Mouse (Mus musculus): ENCODE data around the gene Vill. TPM values are rescaled to one million over a fixed set of nuclear protein-coding genes. Genes with fewer than 3 reads are reported as not detected.

Gene Vill
- total RNA-seq, 2 experiments from 2014 or later = 0.62 to 0.76 TPM

DNA sequence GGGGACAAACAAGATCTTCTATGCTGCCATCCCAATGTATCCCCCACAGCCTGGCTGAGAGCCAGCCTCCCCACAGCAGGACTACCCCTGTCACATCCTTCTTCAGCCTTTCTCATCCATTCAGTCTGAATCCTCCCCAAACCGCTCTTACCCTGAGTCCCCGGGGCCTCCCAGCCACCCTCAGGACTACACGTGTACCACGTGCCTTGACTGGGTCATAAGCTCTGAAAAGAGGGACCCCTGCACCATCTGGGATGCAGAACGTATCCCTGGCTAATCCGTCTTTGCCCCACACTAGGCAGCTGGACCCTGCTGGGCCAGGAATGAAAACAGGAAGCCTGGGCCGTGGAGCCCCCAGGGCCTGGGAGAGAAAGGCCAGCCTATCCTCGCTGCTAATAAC lies 29.5 kb downstream of the Vill start:
- DNase-seq = no peak

- no peak for DNase-seq
Measured at GRCm38 (mm10) chr9:119082656-119083430, 30.3 kb downstream of the Vill start.

DNA sequence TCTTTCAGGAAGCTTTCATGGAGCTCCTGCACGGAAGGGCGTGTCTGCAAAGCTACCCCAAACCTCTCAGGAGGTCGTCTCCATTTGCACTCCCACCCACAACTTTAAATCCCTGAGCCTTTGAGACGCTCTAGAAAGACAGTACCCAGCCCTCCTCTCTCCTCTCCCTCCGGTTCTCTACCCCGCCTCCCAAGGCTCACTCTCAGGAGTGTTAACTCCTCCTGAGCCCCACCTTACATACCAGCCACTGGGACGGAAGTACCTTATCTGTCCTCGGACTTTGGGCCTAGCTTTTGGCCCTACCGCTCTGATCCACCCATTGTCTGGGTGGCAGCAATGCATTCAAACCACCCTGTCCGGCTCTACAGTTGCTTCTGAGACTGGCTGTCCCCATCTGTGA lies 31.4 kb downstream of the Vill start:
- no peak for DNase-seq

DNA sequence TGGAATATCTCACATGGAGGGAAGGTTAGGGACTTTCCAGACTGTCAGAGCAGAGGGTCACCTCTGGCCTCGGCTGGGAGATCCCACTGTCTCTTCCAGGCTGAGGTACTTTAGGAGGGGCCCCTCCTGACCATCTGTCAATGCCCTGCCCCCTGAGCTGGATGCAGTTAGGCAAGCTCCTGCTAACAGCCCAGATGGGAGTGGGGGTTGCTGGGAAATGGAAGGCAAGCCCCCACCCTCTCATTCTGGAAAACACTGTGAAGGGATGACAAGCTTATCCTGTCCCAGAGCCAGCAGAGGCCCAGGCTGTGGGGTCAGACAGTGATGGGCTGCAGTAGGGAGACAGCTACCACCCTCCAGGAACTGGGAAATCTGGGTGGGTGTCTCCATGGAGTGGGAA lies 33.9 kb downstream of the Vill start:
- peak in 1 of 2 experiments; percentile 47 for DNase-seq

GRCm38 (mm10) chr9:119087309-119087708 lies 34.7 kb downstream of the Vill start:
- no peak for DNase-seq

DNA sequence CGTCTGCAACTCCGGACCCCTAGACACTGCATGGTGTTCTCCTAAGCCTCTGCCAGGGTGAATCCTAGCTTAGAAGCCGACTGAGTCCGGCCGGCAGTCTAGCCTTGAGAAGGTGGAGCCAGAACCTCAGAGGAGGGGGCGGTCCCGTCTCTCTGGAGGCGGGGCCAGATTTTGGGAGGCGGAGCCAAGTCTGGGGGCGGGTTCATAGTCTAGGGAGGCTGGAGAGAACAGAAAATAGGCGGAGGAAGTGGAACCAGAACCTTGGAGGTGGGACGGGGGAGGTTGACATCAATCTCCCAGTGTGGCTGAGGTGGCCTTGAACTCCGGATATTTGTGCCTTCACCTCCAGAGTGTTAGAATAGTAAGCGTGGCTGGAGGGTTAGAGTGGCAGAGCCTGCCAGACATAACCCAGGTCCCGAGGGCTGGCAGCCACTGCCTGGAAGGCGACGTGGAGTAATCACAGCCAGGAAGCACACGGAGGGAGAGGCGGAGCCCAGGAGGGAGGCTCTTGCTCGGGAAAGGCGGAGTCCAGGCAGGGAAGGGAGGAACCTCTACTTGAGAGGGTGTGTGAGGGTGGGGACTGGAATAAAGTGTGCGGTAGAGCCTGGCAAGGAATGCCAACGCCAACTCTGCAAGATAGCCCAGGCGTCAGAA lies 35.7 kb downstream of the Vill start:
- DNase-seq = peak; percentile 70 to 72

DNA sequence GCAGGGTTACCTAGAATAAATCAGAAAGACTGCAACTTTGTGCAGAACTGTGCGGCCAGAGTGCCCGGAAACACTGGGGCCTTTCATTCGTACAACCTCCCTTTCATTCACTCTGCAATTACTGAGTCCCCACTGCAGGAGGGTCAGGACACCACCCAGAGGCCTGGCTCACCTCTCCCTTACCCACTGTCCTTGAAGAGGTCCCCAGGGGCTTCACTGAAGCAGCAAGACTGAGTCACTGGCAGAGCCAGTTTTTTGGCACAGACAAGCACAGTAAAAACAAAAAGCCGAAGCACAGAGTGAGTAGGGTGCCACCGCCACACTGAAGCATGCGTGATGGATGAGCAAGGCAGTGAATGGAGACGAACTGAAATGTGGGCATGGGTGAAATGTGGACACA lies 36.9 kb downstream of the Vill start:
- no peak for DNase-seq

DNA sequence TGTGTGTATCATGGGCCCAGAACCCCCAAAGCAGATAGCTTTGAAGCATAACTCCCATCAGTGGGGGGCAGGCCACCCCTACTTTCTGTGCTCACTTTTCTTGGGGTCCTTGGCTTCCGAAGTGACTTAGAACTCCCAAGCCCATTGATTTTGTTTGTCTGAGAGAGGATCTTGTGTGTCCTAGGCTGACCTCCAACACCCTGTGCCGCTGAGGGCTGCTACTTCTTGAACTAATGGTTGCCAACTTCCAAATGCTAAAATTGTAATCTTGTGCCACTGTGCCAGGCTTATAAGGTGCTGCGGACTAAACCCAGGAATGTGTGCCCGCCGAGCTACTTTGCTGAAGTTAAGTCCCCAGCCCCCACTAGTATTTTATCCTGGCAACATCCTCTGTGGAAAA lies 37.9 kb downstream of the Vill start:
- DNase-seq = no peak

GRCm38 (mm10) chr9:119091581-119092310 lies 39.2 kb downstream of the Vill start:
- no peak for DNase-seq

DNA sequence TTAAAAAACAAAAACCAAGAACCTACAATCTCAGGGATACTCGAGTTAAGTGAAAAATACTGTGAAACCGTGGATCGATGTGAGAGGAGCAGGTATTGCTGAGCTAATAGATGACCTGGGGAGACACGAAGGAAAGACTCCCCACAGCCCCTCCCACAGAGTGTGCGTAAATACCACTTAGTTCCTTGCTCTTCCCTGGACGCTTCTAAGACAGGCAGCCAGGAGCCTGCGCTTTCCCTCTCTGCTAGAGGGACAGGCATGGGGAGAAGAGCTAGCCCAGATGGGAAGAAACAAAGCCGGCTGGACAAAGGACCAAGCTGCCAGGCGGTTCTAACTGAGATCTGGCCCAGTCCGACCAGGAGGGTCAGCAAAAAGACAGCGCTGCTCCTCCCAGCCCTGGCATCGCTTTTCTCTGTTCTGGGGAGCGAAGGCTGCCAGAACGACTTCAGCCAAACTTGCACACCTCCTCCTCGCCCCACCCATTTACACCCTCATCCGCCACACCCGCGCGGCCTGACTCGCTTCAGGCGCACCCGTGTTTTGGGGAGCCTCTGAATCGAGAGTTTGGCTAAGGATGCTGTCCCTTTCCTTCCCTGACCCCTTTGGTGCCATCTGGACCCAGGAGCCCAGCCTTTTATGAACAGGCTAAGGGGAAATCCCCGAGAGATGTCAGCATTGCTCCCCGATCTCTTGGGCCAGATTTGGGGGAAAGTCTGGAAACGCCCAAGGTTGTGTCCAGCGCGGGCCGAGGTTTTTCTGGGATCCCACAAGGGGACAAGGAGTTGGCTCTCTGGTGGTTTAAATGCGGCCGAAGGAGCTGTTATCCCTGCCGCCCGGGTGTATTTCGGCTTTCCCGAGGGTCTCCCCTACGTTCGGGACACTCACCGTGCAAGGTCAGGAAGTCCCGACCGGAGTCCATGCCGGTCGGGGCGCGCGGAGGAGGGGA lies 40.2 kb downstream of the Vill start:
- no peak for DNase-seq

DNA sequence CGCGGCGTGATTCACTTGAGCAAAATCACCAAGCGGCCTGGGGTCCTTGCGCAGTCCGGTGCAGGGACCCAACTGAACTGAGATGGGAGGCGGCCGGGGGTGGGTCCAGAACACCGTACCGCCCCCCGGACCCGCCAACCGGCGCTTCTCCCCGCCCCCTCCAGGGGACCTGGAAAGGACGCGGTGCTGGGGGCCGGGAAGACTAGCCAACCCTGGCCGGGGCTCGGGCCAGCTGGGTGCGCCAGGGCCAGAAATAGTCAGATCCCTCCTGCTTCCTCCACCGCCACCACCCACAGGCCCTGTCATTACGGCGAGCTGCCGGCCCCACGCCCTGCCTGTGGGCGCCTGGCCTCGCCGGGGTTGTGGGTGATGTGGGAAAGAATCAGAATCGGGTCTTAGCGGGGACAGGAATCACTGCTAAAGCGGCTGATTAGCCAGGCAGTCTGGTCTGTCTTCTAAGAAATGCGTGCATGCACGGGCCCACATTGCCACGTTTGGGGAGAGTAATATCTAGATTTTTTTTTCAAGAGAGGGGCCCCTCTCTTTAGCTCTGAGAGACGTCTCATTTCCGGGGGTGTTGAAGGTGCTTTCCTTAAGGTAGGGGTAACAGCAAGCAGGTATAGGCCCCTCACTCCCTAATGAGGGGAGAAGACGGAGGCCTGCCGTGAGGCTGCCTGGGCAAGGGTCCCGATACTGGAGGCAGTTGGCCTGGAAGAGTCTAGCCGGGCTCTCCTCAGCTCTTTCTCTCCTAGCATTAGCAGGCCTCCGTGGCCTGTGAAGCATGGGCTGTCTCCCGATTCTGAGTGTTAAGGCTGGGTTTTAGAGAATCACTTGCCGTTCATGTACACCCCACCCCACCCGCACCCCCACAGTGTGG lies 41.1 kb downstream of the Vill start, which contains the start of gene Plcd1:
Gene Plcd1 (minus strand): TSS at position 84 of the 877 bp plus-strand sequence.
- DNase-seq = peak; percentile 77 to 85

- no peak for DNase-seq
Measured at GRCm38 (mm10) chr9:119094462-119095109, 42.0 kb downstream of the Vill start.

- DNase-seq = peak; percentile 68 to 73
Measured at GRCm38 (mm10) chr9:119100177-119100898, 47.8 kb downstream of the Vill start.

DNA sequence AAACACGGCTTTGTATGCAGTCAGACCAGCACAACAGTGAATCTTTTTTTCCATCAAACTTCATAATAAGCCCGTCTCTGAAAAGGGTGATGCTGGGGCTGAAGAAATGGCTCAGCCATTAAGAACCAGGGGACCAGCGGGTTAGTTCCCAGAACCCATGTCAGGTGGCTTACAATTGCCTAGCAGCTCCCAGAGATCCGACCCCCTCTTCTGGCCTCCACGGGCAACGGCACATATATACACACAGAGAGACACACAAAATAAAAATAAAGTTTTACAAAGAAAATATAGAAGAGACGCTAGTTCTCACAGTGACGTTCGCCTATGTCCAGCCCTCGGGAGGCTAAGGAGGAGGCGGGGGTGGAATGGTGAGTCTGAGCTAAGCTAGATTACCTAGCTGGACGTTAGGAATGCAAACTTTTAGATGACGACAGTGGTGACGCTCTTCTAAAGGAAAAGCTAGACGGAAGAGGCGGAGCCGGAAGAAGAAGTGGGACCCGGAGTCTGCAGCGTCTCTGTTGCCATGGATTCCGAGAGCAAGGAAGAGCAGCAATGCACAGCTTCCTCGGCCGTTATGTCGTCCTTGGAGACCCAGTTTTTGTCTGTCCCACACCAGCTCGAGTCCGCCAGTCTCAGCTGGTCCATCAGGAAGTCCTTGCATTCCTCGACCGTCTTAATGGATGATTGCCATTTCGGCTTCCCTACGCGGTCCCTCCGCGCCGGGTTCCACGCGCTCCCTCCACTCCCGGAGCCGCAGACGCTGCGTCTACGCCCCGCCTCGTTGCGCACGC lies 49.6 kb downstream of the Vill start, which contains the start of gene Dlec1:
Gene Dlec1 (plus strand): TSS at position 487 of the 791 bp plus-strand sequence.
- peak; percentile 72 to 79 for DNase-seq

GRCm38 (mm10) chr9:119102783-119103113 lies 50.2 kb downstream of the Vill start:
- DNase-seq = no peak

DNA sequence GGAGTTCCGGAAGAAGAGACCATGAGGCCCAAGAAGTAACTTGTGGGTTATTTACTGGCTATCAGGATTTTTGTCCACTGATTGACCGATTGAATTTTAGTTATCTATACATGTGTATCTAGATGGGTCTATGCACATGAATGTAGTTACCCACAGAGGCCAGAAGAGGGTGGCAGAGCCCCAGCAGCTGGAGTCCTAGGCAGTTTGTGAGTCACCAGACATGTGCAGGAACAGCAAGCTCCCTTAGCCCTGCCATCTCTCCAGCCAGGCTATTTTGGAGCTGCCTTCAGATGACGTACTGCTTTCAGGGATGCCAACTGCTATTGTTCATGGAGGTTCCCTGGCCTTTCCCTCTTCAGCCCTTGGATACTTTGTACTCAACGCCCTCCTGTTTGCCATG lies 55.0 kb downstream of the Vill start:
- DNase-seq = no peak

DNA sequence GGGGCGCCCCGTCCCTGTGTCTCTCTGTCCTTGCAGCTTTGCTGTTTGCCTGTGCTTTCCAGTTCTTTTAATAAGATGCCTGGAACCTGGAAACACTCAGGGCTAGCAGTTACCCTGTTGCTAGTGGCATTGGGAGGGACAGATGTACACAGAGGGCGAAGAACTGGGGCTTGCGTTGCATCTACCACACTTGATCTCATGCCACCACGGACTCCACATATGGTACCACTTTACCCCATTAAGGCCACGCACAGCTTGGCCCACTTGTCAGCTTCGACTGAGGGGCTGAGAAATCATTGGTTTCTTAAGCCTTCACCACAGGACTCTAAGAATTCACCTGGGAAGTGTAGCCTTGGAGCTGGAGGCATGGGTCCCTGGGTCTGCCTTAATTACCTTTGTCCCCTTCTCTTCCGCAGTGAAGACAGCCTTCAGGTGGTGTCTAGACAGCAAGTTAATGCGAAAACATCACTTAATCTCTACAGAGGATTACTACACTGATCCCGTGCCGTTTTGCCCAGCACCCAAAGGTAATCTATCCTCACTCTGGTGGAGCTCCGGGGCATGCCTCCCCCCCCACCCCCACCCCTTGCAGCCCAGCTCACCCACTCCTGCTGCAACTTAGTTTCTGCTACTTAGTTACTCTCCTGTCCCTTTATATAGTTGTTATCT lies 57.2 kb downstream of the Vill start:
- no peak for DNase-seq

DNA sequence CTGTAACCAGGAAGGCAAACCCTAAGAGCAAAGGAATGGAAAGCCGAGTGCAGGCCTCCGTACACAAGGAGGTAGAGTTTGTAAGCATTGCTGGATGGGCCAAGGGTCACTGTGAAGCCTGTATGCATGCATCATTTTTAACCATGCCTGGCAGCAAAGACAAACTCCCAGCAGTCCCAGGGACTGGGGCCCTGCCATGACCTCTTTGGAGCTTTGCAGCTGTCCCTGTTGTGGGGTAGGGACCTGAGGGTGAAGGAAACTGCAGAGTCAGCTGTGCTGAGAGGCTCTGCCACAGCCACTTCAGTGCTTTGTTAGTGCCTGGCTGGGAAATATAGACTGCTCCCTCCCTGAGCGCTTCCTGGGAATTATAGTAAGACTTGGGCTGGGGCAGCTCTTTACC lies 58.1 kb downstream of the Vill start:
- DNase-seq = no peak

Measured in layer of hippocampus, postnatal 36 days (tissue).